Mouse (Mus musculus) cortical plate, adult 2 months (tissue): Measurements from ENCODE around the gene Col6a5.

Experiments used
- CTCF ChIP-seq: fragments of 200-500 bp; IDR thresholded peaks from 2 replicates; pipeline ENCODE4 v1.5.1; 2011; ENCODE audit warnings: mild to moderate bottlenecking, control low read depth, low read length; ENCODE audit not compliant: insufficient read depth; ENCODE audit errors: extremely low read depth
- POLR2A ChIP-seq: fragments of 200-500 bp; IDR thresholded peaks from 2 replicates; pipeline ENCODE4 v1.6.1; 2011; ENCODE audit warnings: mild to moderate bottlenecking, low read length, control low read depth; ENCODE audit not compliant: insufficient read depth; ENCODE audit errors: extremely low read depth

DNA sequence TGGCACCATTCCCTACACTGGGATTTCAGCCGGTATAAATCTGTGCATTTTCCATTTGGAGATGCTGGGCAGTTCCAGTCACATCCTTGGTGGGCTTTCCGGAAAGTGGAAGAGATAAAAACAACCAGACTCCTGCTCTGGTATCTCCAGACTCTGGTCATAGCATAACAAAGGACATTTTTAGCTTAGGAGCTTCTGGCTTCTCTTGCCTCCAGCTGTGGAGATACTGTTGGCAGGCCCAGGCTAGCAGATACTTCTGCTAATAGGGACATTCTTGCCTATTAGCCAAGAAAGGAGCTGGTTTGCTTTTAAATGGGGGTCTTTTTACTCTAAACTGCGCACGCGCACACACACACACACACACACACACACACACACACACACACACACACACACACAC lies 113.2 kb downstream of the Col6a5 start:
- TF ChIP-seq CTCF: no peak
- no peak for TF ChIP-seq POLR2A
